Mouse (Mus musculus) stomach, embryonic 14.5 days (tissue): ENCODE results near the gene Dnajb8. TPM values are rescaled to one million over a fixed set of nuclear protein-coding genes. Genes with fewer than 3 reads are reported as not detected.

ENCODE experiments used
- ATAC-seq: fragments of 200-750 bp; cut with Nextera tagmentation; 2 replicates; pipeline ENCODE4 v1.8.0; 2017; ENCODE audit warnings: low read depth, moderate TSS enrichment; ENCODE audit not compliant: insufficient number of reproducible peaks, insufficient read depth, low FRiP score
- H3K27ac ChIP-seq: fragments of 300-500 bp; sonication (generic); 2 replicates; pipeline ENCODE4 v1.5.1; 2014; ENCODE audit warnings: mild to moderate bottlenecking, low read length, moderate library complexity, mixed read lengths
- H3K27me3 ChIP-seq: fragments of 300-500 bp; sonication (generic); 2 replicates; pipeline ENCODE4 v1.6.1; 2014; ENCODE audit warnings: low read length, control low read depth, mixed read lengths; ENCODE audit not compliant: control insufficient read depth, insufficient read depth
- H3K36me3 ChIP-seq: fragments of 300-500 bp; sonication (generic); 2 replicates; pipeline ENCODE4 v1.6.1; 2014; ENCODE audit warnings: mild to moderate bottlenecking, control low read depth, low read length, moderate library complexity, mixed read lengths; ENCODE audit not compliant: control insufficient read depth, insufficient read depth
- H3K4me1 ChIP-seq: fragments of 300-500 bp; sonication (generic); 2 replicates; pipeline ENCODE4 v1.6.1; 2014; ENCODE audit warnings: low read length, control low read depth, mixed read lengths; ENCODE audit not compliant: control insufficient read depth, insufficient read depth
- H3K4me2 ChIP-seq: fragments of 300-500 bp; sonication (generic); replicated peaks from 2 replicates; pipeline ENCODE4 v1.6.1; 2014; ENCODE audit warnings: low read depth, low read length, control low read depth
- H3K4me3 ChIP-seq: fragments of 300-500 bp; sonication (generic); 2 replicates; pipeline ENCODE4 v1.5.1; 2014; ENCODE audit warnings: low read depth, low read length, control low read depth
- H3K9ac ChIP-seq: fragments of 300-500 bp; sonication (generic); replicated peaks from 2 replicates; pipeline ENCODE4 v1.6.1; 2014; ENCODE audit warnings: low read depth, mild to moderate bottlenecking, control low read depth, low read length, moderate library complexity, mixed read lengths
- H3K9me3 ChIP-seq: fragments of 300-500 bp; sonication (generic); 2 replicates; pipeline ENCODE4 v1.6.1; 2016; ENCODE audit warnings: low read depth, low read length, control low read depth; ENCODE audit not compliant: control insufficient read depth
- WGBS: fragments of 180-500 bp; shearing (Covaris S2); extraction: QIAGEN DNeasy Blood & Tissue Kit; methylation state at CpG from one replicate; pipeline ENCODE4 v1.1.7; 2014; 5-methylcytosine and 5-hydroxymethylcytosine counted together
- polyA plus RNA-seq: library from polyadenylated mRNA; unstranded; fragments of >200 nt; fragmentation: Nextera tagmentation; extraction: Ambion mirVana; gene quantifications from 2 replicates; pipeline ENCODE4 v1.2.1, GENCODE M21; 2014

The Dnajb8 gene
- polyA plus RNA-seq, 1 experiment from 2014 or later, result not detected

- Histone ChIP-seq H3K36me3 (no peaks in the 10 kb centered on the region), H3K9ac (no peak overlapping the region), H3K4me1 (no peaks in the 10 kb centered on the region), H3K27ac (no peak overlapping the region), H3K4me2 (no peak overlapping the region), H3K27me3 (no peaks in the 10 kb centered on the region), H3K9me3 (no peaks in the 10 kb centered on the region), H3K4me3 (no peak overlapping the region)
- ATAC-seq, result no peak
- WGBS, result 87% methylated on average over 12 of the region's 12 CpGs
Measured at GRCm38 (mm10) chr6:88229221-88229620, 7.2 kb downstream of the Dnajb8 start.

- Histone ChIP-seq H3K36me3 (no peaks in the 10 kb centered on the region), H3K27me3 (no peaks in the 10 kb centered on the region), H3K4me1 (peaks cover 10% of the 10 kb centered on the region; the same call in 1 of the 2 replicates), H3K4me3 (no peak overlapping the region), H3K9me3 (no peaks in the 10 kb centered on the region), H3K9ac (no peak overlapping the region), H3K27ac (no peak overlapping the region), H3K4me2 (no peak overlapping the region)
- no peak for ATAC-seq
- WGBS, result 73% methylated on average over 7 of the region's 7 CpGs
Measured at GRCm38 (mm10) chr6:88231821-88232220, 9.8 kb downstream of the Dnajb8 start.

GRCm38 (mm10) chr6:88232221-88232620, 10.2 kb downstream of the Dnajb8 start:
- no peak overlapping the region for H3K27ac ChIP-seq
- no peaks in the 10 kb centered on the region for H3K36me3 ChIP-seq
- H3K4me3 ChIP-seq, result no peak overlapping the region
- H3K9ac ChIP-seq, result no peak overlapping the region
- no peak overlapping the region for H3K4me2 ChIP-seq
- ATAC-seq, result no peak
- peaks cover 10% of the 10 kb centered on the region; the same call in 1 of the 2 replicates for H3K4me1 ChIP-seq
- H3K27me3 ChIP-seq, result no peaks in the 10 kb centered on the region
- H3K9me3 ChIP-seq, result no peaks in the 10 kb centered on the region
- 51% methylated on average over 6 of the region's 6 CpGs for WGBS

- Histone ChIP-seq H3K36me3 (no peaks in the 10 kb centered on the region), H3K4me3 (no peak overlapping the region), H3K4me2 (no peak overlapping the region), H3K9ac (no peak overlapping the region), H3K27me3 (no peaks in the 10 kb centered on the region), H3K4me1 (peaks cover 10% of the 10 kb centered on the region; the same call in 1 of the 2 replicates), H3K9me3 (no peaks in the 10 kb centered on the region), H3K27ac (no peak overlapping the region)
- ATAC-seq, result peak; percentile 68
- 68% methylated on average over 8 of the region's 8 CpGs for WGBS
Measured at GRCm38 (mm10) chr6:88233996-88234395, 11.9 kb downstream of the Dnajb8 start.

GRCm38 (mm10) chr6:88235461-88235860, 13.4 kb downstream of the Dnajb8 start:
- no peak overlapping the region for H3K27ac ChIP-seq
- H3K4me2 ChIP-seq, result no peak overlapping the region
- 26% methylated on average over 8 of the region's 8 CpGs for WGBS
- H3K4me1 ChIP-seq, result peaks cover 10% of the 10 kb centered on the region; the same call in 1 of the 2 replicates
- H3K4me3 ChIP-seq, result no peak overlapping the region
- H3K27me3 ChIP-seq, result no peaks in the 10 kb centered on the region
- H3K9me3 ChIP-seq, result no peaks in the 10 kb centered on the region
- no peaks in the 10 kb centered on the region for H3K36me3 ChIP-seq
- no peak for ATAC-seq
- H3K9ac ChIP-seq, result no peak overlapping the region

- Histone ChIP-seq H3K9me3 (no peaks in the 10 kb centered on the region), H3K36me3 (no peaks in the 10 kb centered on the region), H3K27me3 (no peaks in the 10 kb centered on the region), H3K4me3 (no peak overlapping the region), H3K27ac (no peak overlapping the region), H3K4me1 (peaks cover 10% of the 10 kb centered on the region; the same call in 1 of the 2 replicates), H3K4me2 (peak overlapping the region; percentile 25), H3K9ac (0 out of 2 replicates have a peak overlapping the region, but pooled peaks have one; percentile 10)
- no peak for ATAC-seq
- WGBS, result 3% methylated on average over 17 of the region's 17 CpGs
Measured at GRCm38 (mm10) chr6:88235983-88236382, 13.9 kb downstream of the Dnajb8 start.

- H3K4me1 ChIP-seq, result peaks cover 10% of the 10 kb centered on the region; the same call in 1 of the 2 replicates
- no peaks in the 10 kb centered on the region for H3K36me3 ChIP-seq
- H3K4me3 ChIP-seq, result no peak overlapping the region
- no peak for ATAC-seq
- H3K27me3 ChIP-seq, result no peaks in the 10 kb centered on the region
- 10% methylated on average over 7 of the region's 7 CpGs for whole genome bisulfite sequencing
- H3K9ac ChIP-seq, result 0 out of 2 replicates have a peak overlapping the region, but pooled peaks have one; percentile 10
- H3K27ac ChIP-seq, result no peak overlapping the region
- H3K9me3 ChIP-seq, result no peaks in the 10 kb centered on the region
- H3K4me2 ChIP-seq, result no peak overlapping the region
Measured at GRCm38 (mm10) chr6:88236513-88236912, 14.4 kb downstream of the Dnajb8 start.

- Histone ChIP-seq H3K4me1 (no peaks in the 10 kb centered on the region), H3K4me3 (no peak overlapping the region), H3K4me2 (no peak overlapping the region), H3K36me3 (no peaks in the 10 kb centered on the region), H3K9ac (no peak overlapping the region), H3K9me3 (no peaks in the 10 kb centered on the region), H3K27ac (no peak overlapping the region), H3K27me3 (no peaks in the 10 kb centered on the region)
- 3% methylated on average over 15 of the region's 15 CpGs for WGBS
- ATAC-seq, result peak; percentile 59; the same call in 1 of the 2 replicates
Measured at GRCm38 (mm10) chr6:88242604-88243003, 20.5 kb downstream of the Dnajb8 start.

GRCm38 (mm10) chr6:88249231-88249630, 27.2 kb downstream of the Dnajb8 start:
- H3K4me2 ChIP-seq, result no peak overlapping the region
- no peak overlapping the region for H3K27ac ChIP-seq
- no peaks in the 10 kb centered on the region for H3K9me3 ChIP-seq
- no peak overlapping the region for H3K9ac ChIP-seq
- ATAC-seq, result no peak
- no peak overlapping the region for H3K4me3 ChIP-seq
- no peaks in the 10 kb centered on the region for H3K36me3 ChIP-seq
- H3K27me3 ChIP-seq, result no peaks in the 10 kb centered on the region
- 86% methylated on average over 1 of the region's 1 CpGs for WGBS
- H3K4me1 ChIP-seq, result no peaks in the 10 kb centered on the region
